Mouse (Mus musculus) spleen, adult 2 months (tissue): ENCODE data around the gene Nup205. TPM values are rescaled to one million over a fixed set of nuclear protein-coding genes. Genes with fewer than 3 reads are reported as not detected.

Experiments used
- DNase-seq, 2 experiments: peaks; one replicate each; pipeline versions ENCODE4 v3.0.0 to v3.0.0-alpha.2; 2012 to 2021; ENCODE audit warnings: low spot score in 2 of 2, low read depth in 1 of 2
- H3K27ac ChIP-seq: fragments of 200-500 bp; 2 replicates; pipeline ENCODE4 v1.5.1; 2012; ENCODE audit warnings: low read length, inconsistent platforms; ENCODE audit not compliant: insufficient read depth
- H3K27me3 ChIP-seq: fragments of 200-500 bp; 2 replicates; pipeline ENCODE4 v1.6.1; 2012; ENCODE audit warnings: mild to moderate bottlenecking, moderate library complexity, low read length, inconsistent platforms; ENCODE audit not compliant: control insufficient read depth, insufficient read depth
- H3K36me3 ChIP-seq: fragments of 200-500 bp; 2 replicates; pipeline ENCODE4 v1.6.1; 2012; ENCODE audit warnings: mild to moderate bottlenecking, low read length, inconsistent platforms; ENCODE audit not compliant: control insufficient read depth, insufficient read depth
- H3K4me1 ChIP-seq: fragments of 200-500 bp; 2 replicates; pipeline ENCODE4 v1.6.1; 2011; ENCODE audit warnings: inconsistent platforms; ENCODE audit not compliant: control insufficient read depth, insufficient read depth, insufficient read length
- H3K4me3 ChIP-seq: fragments of 200-500 bp; 2 replicates; pipeline ENCODE4 v1.5.1; 2011; ENCODE audit warnings: mild to moderate bottlenecking, inconsistent platforms; ENCODE audit not compliant: insufficient read depth, insufficient read length; ENCODE audit errors: extremely low read depth
- CTCF ChIP-seq: fragments of 200-500 bp; IDR thresholded peaks from 2 replicates; pipeline ENCODE4 v1.5.1; 2011; ENCODE audit warnings: mild to moderate bottlenecking, inconsistent platforms; ENCODE audit not compliant: insufficient read depth, insufficient read length, insufficient replicate concordance; ENCODE audit errors: extremely low read depth
- POLR2A ChIP-seq: fragments of 200-500 bp; IDR thresholded peaks from 2 replicates; pipeline ENCODE4 v1.6.1; 2011; ENCODE audit warnings: low read depth, low read length, inconsistent platforms
- WGBS: fragments of 180-500 bp; shearing (Covaris S2); methylation state at CpG from one replicate; pipeline ENCODE4 v1.1.7; 2018; 5-methylcytosine and 5-hydroxymethylcytosine counted together
- polyA plus RNA-seq: library from polyadenylated mRNA; depleted of rRNA; stranded (reverse); fragments of >200 nt; gene quantifications from 2 replicates; pipeline ENCODE4 v1.2.3, GENCODE M21; 2012

The Nup205 gene
- polyA plus RNA-seq, 1 experiment = 11.8 TPM

GRCm38 (mm10) chr6:35269643-35270042 lies 92.4 kb downstream of the Nup205 start:
- H3K4me1 ChIP-seq = no peaks in the 10 kb centered on the region
- H3K36me3 ChIP-seq = no peaks in the 10 kb centered on the region
- H3K27me3 ChIP-seq = no peaks in the 10 kb centered on the region
- DNase-seq = no peak
- 90% methylated on average over 13 of the region's 13 CpGs for WGBS
- TF ChIP-seq POLR2A (no peak), CTCF (no peak)
- no peak overlapping the region for H3K4me3 ChIP-seq
- no peak overlapping the region for H3K27ac ChIP-seq

GRCm38 (mm10) chr6:35271094-35271855 lies 94.1 kb downstream of the Nup205 start:
- Histone ChIP-seq H3K36me3 (no peaks in the 10 kb centered on the region), H3K27me3 (no peaks in the 10 kb centered on the region), H3K4me3 (no peak overlapping the region), H3K27ac (no peak overlapping the region), H3K4me1 (no peaks in the 10 kb centered on the region)
- TF ChIP-seq CTCF (no peak), POLR2A (no peak)
- 87% methylated on average over 12 of the region's 12 CpGs for WGBS
- DNase-seq = no peak

- H3K36me3 ChIP-seq = no peaks in the 10 kb centered on the region
- no peaks in the 10 kb centered on the region for H3K27me3 ChIP-seq
- no peaks in the 10 kb centered on the region for H3K4me1 ChIP-seq
- no peak for DNase-seq
- no peak overlapping the region for H3K4me3 ChIP-seq
- TF ChIP-seq POLR2A = no peak
- TF ChIP-seq CTCF = no peak
- H3K27ac ChIP-seq = no peak overlapping the region
- WGBS = 87% methylated on average over 20 of the region's 20 CpGs
Observed at GRCm38 (mm10) chr6:35271868-35272765, 94.9 kb downstream of the Nup205 start.

DNA sequence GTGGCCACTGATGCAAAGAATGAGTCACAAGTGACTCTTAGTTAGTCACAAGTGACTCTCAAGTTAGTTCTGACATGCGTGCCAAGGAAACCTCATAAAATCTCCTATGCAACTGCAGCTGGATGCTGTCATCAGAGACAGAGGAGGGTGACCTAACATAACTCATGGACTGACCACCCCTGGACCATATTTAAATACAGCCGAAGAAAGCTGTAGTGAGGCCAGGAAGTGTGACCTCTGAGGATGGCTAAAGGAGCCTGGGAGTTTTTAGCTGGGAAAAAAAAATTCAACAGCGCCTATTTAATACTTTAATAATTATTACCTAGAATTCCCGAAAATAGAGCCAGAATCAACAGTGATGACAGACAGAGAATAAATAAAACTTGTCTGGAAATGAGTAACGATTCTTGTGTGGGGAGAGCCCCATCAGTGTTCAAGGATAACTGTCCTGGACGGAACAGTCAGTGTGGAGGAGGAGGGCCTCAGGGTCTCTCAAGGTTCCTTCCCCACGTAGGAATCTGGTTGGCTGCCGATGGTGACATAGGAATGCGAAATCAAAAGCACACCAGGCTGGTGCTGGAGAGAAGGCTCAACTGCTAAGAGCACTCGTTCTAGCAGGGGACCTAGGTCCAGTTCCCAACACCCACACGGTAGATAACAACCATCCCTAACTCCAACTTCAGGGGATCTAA lies 96.3 kb downstream of the Nup205 start:
- DNase-seq = no peak
- no peaks in the 10 kb centered on the region for H3K36me3 ChIP-seq

DNA sequence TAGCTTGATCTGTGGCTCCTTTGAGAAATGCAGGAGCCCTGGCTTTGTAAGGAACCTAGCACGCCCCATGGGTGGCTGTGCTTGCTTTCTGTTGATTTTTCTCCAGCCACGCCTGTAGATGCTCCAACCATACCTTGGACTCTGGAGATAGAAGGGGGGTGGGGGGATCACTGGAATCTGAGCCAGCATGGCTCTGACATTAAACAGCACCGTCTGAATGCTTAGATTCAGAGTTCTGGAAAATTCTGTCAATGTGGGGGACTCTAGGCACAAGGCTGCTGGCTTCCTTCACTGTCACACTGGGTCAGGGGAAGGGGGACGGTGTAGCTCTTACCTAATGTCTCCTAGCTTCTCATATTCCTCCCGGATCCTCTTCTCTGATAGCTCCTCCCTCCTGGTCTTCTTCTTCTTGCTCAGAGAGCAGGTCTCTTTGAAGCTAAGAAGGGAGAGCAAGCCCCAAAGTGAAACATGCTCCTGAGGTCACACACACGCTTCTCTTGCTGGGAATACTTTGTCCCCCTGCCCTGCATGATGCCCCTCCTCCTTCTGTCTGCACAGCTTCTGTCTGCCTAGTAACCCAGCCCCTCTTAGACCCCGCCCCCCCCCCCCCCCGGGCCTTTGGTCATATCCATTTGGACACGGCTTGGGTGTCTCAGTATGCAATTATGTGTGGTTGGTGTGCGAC lies 100.8 kb downstream of the Nup205 start:
- WGBS = 73% methylated on average over 10 of the region's 10 CpGs
- TF ChIP-seq CTCF (no peak), POLR2A (no peak)
- no peak for DNase-seq
- no peaks in the 10 kb centered on the region for H3K4me1 ChIP-seq
- H3K27me3 ChIP-seq = no peaks in the 10 kb centered on the region
- no peaks in the 10 kb centered on the region for H3K36me3 ChIP-seq
- no peak overlapping the region for H3K27ac ChIP-seq
- H3K4me3 ChIP-seq = no peak overlapping the region

More for the DNA sequence above, 96.3 kb downstream of the Nup205 start:
- WGBS = 90% methylated on average over 11 of the region's 11 CpGs
- Histone ChIP-seq H3K4me3 (no peak overlapping the region), H3K27me3 (no peaks in the 10 kb centered on the region), H3K27ac (no peak overlapping the region), H3K4me1 (no peaks in the 10 kb centered on the region)
- TF ChIP-seq POLR2A (no peak), CTCF (no peak)

DNA sequence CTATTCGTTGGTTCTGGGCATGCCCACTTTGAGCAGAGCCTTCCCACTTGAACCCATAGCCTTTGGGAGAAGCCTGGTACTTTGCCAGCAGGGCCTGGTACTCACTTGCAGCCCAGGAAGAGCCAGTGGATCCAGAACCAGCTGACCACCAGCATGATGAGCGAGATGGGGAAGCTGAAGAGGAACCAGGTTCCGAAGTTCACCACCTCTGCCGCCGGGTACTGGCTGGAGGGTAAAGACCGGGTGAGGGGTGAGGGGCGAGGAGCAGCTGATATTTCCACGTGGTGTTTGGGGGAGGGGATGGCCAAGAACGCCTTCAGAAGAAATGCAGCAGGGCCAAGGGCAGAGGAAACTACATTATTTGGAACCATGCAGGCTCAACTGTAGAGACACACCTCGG lies 102.1 kb downstream of the Nup205 start:
- Histone ChIP-seq H3K27ac (no peak overlapping the region), H3K27me3 (no peaks in the 10 kb centered on the region), H3K4me1 (no peaks in the 10 kb centered on the region), H3K36me3 (no peaks in the 10 kb centered on the region), H3K4me3 (no peak overlapping the region)
- WGBS = 65% methylated on average over 10 of the region's 10 CpGs
- DNase-seq = no peak
- TF ChIP-seq CTCF = no peak
